Mouse (Mus musculus): Measurements from ENCODE around the gene Eif4g1. TPM values are rescaled to one million over a fixed set of nuclear protein-coding genes. Genes with fewer than 3 reads are reported as not detected.

Gene Eif4g1
- total RNA-seq, 2 experiments from 2014 or later, result 366 to 393 TPM

DNA sequence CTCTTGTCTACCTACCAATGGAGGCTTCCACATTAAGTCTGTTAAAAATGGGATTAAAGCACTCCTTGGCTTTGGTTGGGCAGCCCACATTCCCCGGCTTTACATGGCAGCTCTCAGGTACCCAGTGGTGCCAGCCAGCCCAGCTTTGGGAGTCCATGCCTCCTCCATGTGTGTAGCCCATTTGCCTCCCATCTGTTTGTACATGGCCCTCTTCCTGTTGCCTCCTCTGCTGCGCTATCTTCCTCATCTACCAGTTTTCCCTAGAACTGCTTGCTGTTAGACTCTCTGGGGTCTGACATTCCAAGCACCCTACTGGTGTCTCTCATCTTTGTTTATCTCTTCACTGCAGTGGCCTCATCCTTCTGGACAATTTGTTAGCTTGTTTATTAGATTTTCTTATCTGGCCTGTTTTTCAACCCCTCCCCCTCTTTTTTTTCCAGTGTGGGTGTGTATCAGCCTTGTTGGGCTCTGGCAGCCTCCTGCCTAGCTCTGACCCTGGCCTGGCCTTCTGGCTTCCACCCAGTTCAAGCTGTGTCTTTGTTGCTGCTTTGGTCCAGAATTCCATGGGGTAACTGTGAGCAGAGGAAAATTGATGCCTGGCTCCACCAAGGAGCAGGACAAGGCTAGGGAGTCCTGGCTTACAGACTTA is 38.4 kb downstream of the Eif4g1 start:
- DNase-seq, result peak; percentile 50

GRCm38 (mm10) chr16:20708220-20708938 is 40.3 kb downstream of the Eif4g1 start:
- DNase-seq, result no peak

- no peak for DNase-seq
Measured at GRCm38 (mm10) chr16:20708939-20709734, 41.0 kb downstream of the Eif4g1 start.

GRCm38 (mm10) chr16:20710370-20710769 is 42.3 kb downstream of the Eif4g1 start:
- no peak for DNase-seq

DNA sequence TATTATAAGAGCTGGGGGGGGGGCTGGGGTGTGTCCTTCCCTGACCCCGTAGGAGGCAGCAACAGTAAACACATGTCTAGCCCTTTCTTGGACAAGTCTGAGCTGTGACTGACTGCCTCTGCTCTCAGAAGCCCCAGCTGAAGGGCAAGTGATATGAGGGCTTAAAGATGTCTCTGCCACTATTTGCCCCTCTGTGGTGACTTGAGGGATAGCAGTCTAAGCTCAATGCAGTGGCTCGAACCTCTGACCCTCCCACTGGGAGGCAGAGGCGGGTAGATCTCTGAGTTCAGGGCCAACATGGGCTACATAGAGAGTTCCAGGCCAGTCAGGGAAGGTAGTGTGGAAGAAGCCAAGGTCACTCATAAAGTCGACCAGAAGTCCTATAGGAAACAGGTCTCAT is 42.7 kb downstream of the Eif4g1 start:
- no peak for DNase-seq

DNA sequence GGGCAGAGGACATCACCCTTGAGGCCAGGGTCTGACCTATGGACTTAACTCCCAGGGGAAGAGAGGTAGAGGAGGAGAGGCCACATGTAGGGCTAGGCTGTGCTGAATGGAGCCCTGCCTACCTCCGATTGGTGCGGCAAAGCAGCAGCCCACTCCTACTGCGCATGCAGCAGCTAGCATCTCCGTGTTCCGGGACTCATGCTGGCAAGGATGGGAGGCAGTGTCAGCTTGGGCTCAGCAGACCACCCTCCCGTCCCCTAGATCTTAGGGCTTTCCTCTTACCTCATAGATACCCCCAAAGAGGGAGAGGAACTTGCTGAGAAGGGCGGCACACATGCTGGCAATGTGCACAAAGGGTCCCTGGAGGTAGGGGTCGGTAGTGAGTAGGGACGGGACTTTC is 44.1 kb downstream of the Eif4g1 start:
- no peak for DNase-seq

DNA sequence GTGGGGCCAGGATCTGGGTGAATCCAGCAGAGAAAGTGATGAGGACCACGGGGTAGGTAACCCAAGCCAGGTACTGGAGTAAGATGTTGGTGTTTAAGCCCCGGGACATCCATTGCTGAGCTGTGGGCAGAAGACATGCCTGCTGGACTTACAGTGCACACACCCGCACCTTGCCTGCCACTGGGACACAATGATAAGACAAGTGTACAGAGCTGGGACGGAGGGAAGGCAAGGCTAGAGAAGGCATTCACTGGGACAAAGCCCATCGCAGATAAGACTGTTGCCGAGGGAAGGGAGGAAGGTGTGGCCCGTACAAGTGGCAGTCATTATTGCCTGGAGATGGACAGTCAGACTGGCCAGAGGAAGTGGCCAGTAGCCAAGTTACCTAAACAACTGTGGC is 44.8 kb downstream of the Eif4g1 start:
- no peak for DNase-seq

DNA sequence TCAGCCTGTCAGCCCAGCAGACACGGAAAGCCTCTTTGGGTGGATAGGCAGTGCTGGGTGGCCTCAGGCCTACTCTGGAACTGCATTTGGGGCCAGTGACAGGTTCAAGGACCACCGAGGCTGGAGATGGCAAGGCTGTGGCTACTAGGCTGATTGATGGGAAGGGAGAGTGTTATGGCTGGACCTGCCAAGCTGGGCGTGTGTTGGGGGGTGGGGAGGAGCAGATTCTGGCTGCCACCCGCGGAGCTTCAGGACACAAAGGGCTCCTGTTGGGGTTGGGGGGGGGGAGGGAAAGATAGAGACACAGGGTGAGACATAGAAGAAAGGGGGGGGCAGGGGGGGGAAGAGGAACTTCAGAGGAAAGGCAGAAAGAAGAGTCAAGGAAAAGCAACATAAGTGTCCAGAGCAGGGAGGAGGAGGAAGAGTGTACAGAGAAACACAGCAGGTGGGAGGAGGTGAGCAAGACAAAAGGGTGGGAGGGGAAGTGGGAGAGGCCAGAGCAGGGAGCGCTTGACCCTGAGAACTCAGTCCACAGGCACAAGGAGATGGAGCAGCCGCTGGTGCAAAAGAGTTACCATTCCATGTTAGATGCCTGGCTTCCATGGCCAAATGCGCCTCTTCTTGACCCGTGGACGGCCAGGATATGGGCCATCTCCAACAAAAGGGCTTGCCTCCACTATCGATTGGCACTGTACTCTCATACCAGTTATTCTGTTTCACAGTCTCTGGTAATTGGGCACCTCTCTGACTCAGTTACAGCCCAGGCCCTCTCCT is 46.4 kb downstream of the Eif4g1 start:
- DNase-seq, result no peak

GRCm38 (mm10) chr16:20715161-20715560 is 47.0 kb downstream of the Eif4g1 start:
- no peak for DNase-seq

DNA sequence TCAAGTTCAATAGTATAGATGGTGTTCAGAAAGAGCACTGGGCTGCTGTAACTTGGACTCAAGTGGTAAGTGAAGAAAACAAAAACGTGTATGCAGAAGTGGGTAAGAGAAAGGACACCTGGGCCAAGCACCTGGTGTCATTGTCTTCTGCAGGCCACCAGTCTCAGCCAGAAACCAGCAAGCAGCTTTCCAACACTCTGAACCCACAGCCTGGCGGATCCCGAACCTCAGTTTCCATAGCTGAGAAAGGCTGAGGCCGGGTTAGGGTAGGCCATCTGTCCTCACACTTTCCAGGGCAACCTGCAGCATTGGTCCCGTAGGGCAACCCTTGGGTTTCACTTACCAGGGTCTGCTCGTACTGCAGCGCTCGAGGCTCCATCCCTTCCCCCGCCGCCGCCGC is 47.5 kb downstream of the Eif4g1 start:
- no peak for DNase-seq

- peak; percentile 91 for DNase-seq
Measured at GRCm38 (mm10) chr16:20715976-20716840, 48.1 kb downstream of the Eif4g1 start.

DNA sequence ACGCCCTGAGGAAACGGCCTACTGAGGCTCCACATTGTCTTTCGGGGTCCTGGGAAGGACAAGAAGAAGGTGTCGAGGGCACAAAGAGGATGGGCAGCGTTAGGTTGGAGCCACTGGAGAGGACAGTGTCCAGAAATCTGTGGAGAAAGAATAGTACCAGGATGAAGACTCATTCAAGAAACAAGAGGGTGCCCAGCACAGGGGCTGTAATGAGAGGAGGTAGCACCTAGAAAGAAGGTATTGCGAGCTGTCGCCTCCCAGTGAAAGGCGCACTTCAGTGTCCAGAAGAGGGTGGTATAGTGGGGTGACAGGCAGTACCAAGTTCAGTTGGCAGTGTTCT is 48.7 kb downstream of the Eif4g1 start:
- DNase-seq, result no peak

GRCm38 (mm10) chr16:20717181-20717977 is 49.3 kb downstream of the Eif4g1 start, which contains the start of the genes Polr2h and Clcn2:
TSS of gene Polr2h (plus strand) at chr16:20717665.
TSS of gene Clcn2 (minus strand) at chr16:20717746.
- DNase-seq, result peak; percentile 98

- no peak for DNase-seq
Measured at GRCm38 (mm10) chr16:20717978-20718670, 50.0 kb downstream of the Eif4g1 start.

DNA sequence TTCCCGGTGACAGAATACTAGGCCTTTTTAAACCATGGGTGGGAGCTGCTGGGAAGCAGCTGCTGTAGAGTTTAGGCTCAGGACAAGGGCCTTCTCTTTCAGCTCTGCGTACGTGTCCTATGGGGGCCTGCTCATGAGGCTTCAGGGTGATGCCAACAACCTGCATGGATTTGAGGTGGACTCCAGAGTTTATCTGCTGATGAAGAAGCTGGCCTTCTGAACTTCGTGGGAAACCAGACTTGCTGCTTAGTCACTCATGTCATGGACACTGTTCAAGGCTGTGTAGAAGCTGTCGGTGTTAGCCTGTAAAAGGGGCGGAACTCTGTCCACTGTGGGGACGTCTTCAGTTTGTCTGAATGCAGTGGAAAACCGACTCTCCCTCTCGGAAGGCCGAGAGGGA is 53.7 kb downstream of the Eif4g1 start:
- no peak for DNase-seq

- no peak for DNase-seq
Measured at GRCm38 (mm10) chr16:20722736-20723135, 54.6 kb downstream of the Eif4g1 start.

DNA sequence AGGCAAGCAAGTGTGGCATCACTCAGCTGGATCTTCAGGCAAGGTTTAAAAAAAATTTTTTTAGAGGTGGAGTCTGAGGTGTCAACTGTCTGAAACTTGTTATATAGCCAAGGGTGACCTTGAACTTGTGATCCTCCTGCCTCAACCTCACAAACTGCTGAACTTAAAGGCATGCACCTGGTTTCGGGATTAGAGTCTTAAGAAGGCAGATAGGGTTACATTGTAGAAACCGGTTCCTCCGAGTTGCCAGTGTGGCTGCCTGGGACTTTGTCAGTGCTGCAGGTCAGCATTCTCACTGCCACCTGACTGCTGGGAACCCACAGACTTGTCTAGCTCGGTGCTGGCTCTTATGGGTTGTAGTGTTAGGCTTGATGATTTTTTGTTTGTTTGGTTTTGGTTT is 55.1 kb downstream of the Eif4g1 start:
- DNase-seq, result no peak

- peak; percentile 81 for DNase-seq
Measured at GRCm38 (mm10) chr16:20724338-20724748, 56.2 kb downstream of the Eif4g1 start.

GRCm38 (mm10) chr16:20725321-20725720 is 57.2 kb downstream of the Eif4g1 start:
- no peak for DNase-seq

- DNase-seq, result no peak
Measured at GRCm38 (mm10) chr16:20725750-20726149, 57.6 kb downstream of the Eif4g1 start.

All from adrenal gland, postnatal 10 days (tissue).